Mouse (Mus musculus) ES-E14 (cell line): Measurements from ENCODE around the gene Epha7. TPM values are rescaled to one million over a fixed set of nuclear protein-coding genes. Genes with fewer than 3 reads are reported as not detected.

Source experiments
- DNase-seq: peaks from one replicate; pipeline ENCODE4 v3.0.0-alpha.2; 2013; ENCODE audit warnings: low read depth, low spot score
- H3K27ac ChIP-seq: 2 replicates; pipeline ENCODE4 v1.5.1; 2012; ENCODE audit warnings: low read depth, mild to moderate bottlenecking, low read length, moderate library complexity, mixed read lengths; ENCODE audit not compliant: poor library complexity, insufficient read depth, severe bottlenecking
- H3K36me3 ChIP-seq: 2 replicates; pipeline ENCODE4 v1.6.1; 2012; ENCODE audit warnings: mild to moderate bottlenecking, low read length, moderate library complexity, mixed read lengths; ENCODE audit not compliant: control insufficient read depth, poor library complexity, insufficient read depth, severe bottlenecking
- H3K4me1 ChIP-seq, 2 experiments: fragments of 150-350 bp in 1 of 2; sonication (generic) in 1 of 2; 2 replicates each; pipeline ENCODE4 v1.6.1; 2012; ENCODE audit warnings: low read length in 2 of 2, mild to moderate bottlenecking in 1 of 2, mixed read lengths in 1 of 2; ENCODE audit not compliant: control insufficient read depth in 2 of 2, insufficient read depth in 2 of 2, poor library complexity in 1 of 2
- H3K4me3 ChIP-seq, 2 experiments: fragments of 150-350 bp in 1 of 2; sonication (generic) in 1 of 2; 2 replicates each; pipeline ENCODE4 v1.5.1; 2012; ENCODE audit warnings: low read length in 2 of 2, low read depth in 1 of 2, mild to moderate bottlenecking in 1 of 2, mixed read lengths in 1 of 2; ENCODE audit not compliant: insufficient read depth in 1 of 2, poor library complexity in 1 of 2, severe bottlenecking in 1 of 2
- H3K9ac ChIP-seq: 2 replicates; pipeline ENCODE4 v1.6.1; 2012; ENCODE audit warnings: low read depth, mild to moderate bottlenecking, low read length, mixed read lengths; ENCODE audit not compliant: poor library complexity, insufficient read depth, severe bottlenecking
- H3K9me3 ChIP-seq: fragments of 150-350 bp; sonication (generic); 2 replicates; pipeline ENCODE4 v1.6.1; 2012; ENCODE audit warnings: low read depth, mild to moderate bottlenecking, low read length; ENCODE audit not compliant: control insufficient read depth, insufficient read depth
- CHD2 ChIP-seq: IDR thresholded peaks from 2 replicates; pipeline ENCODE4 v1.6.1; 2014; ENCODE audit warnings: mild to moderate bottlenecking, low read depth, low read length, inconsistent platforms
- HCFC1 ChIP-seq: IDR thresholded peaks from 2 replicates; pipeline ENCODE4 v1.6.1; 2012; ENCODE audit warnings: low read length, inconsistent platforms, borderline replicate concordance; ENCODE audit not compliant: insufficient read depth
- MAFK ChIP-seq: IDR thresholded peaks from 2 replicates; pipeline ENCODE4 v1.6.1; 2014; ENCODE audit warnings: mild to moderate bottlenecking, low read depth, low read length, inconsistent platforms; ENCODE audit not compliant: insufficient read depth
- ZC3H11A ChIP-seq: IDR thresholded peaks from 2 replicates; pipeline ENCODE4 v1.6.1; 2012; ENCODE audit warnings: low read depth, mild to moderate bottlenecking, inconsistent platforms, low read length, borderline replicate concordance
- ZNF384 ChIP-seq: IDR thresholded peaks from 2 replicates; pipeline ENCODE4 v1.6.1; 2012; ENCODE audit warnings: low read depth, low read length, inconsistent platforms
- in situ Hi-C, 2 experiments: fragments of 600-800 bp; cut with MboI; formaldehyde crosslinking; loops; one replicate each; pipeline ENCODE4 v1.15.1; 2025; ENCODE audit warnings: low sequenced_read_pairs in 2 of 2, inconsistent platforms in 1 of 2; ENCODE audit not compliant: unreplicated experiment in 2 of 2
- total RNA-seq: library from RNA; depleted of rRNA; stranded (reverse); fragments of 300-350 nt; gene quantifications from 2 replicates; pipeline ENCODE4 v1.2.3, GENCODE M21; 2012

The Epha7 gene
- total RNA-seq, 1 experiment: 4.4 TPM

- no peak overlapping the region for H3K27ac ChIP-seq
- H3K9me3 ChIP-seq: no peaks in the 10 kb centered on the region
- H3K9ac ChIP-seq: no peak overlapping the region
- no peak for TF ChIP-seq MAFK
- TF ChIP-seq ZC3H11A: no peak
- no peak for TF ChIP-seq HCFC1
- TF ChIP-seq ZNF384: no peak
- TF ChIP-seq CHD2: no peak
- no peak overlapping the region for H3K4me3 ChIP-seq
- in situ Hi-C loops: no loop called here
- DNase-seq: no peak
- H3K36me3 ChIP-seq: no peaks in the 10 kb centered on the region
- no peaks in the 10 kb centered on the region for H3K4me1 ChIP-seq
Observed at GRCm38 (mm10) chr4:28823616-28824015, 10.7 kb downstream of the Epha7 start.

GRCm38 (mm10) chr4:28824616-28825015 lies 11.7 kb downstream of the Epha7 start:
- in situ Hi-C loops: no loop called here

GRCm38 (mm10) chr4:28837669-28838068 lies 24.7 kb downstream of the Epha7 start:
- no peak for DNase-seq
- no peak for TF ChIP-seq ZNF384
- TF ChIP-seq ZC3H11A: no peak
- no peak for TF ChIP-seq CHD2
- no peak for TF ChIP-seq HCFC1
- TF ChIP-seq MAFK: no peak
- in situ Hi-C loops: no loop called here
- Histone ChIP-seq H3K9me3 (no peaks in the 10 kb centered on the region), H3K4me3 (no peak overlapping the region), H3K36me3 (no peaks in the 10 kb centered on the region), H3K4me1 (no peaks in the 10 kb centered on the region), H3K9ac (no peak overlapping the region), H3K27ac (no peak overlapping the region)

More at GRCm38 (mm10) chr4:28824616-28825015, 11.7 kb downstream of the Epha7 start:
- Histone ChIP-seq H3K9ac (no peak overlapping the region), H3K4me1 (no peaks in the 10 kb centered on the region), H3K4me3 (no peak overlapping the region), H3K9me3 (no peaks in the 10 kb centered on the region), H3K27ac (no peak overlapping the region), H3K36me3 (no peaks in the 10 kb centered on the region)
- TF ChIP-seq ZNF384: no peak
- no peak for TF ChIP-seq HCFC1
- no peak for TF ChIP-seq CHD2
- no peak for TF ChIP-seq MAFK
- no peak for TF ChIP-seq ZC3H11A
- no peak for DNase-seq

GRCm38 (mm10) chr4:28846311-28846710 lies 33.4 kb downstream of the Epha7 start:
- no peak overlapping the region for H3K9ac ChIP-seq
- in situ Hi-C loops: no loop called here
- no peak overlapping the region for H3K4me3 ChIP-seq
- H3K9me3 ChIP-seq: no peaks in the 10 kb centered on the region
- H3K27ac ChIP-seq: no peak overlapping the region
- no peaks in the 10 kb centered on the region for H3K36me3 ChIP-seq
- TF ChIP-seq ZC3H11A: no peak
- no peak for TF ChIP-seq MAFK
- no peak for TF ChIP-seq HCFC1
- no peak for TF ChIP-seq CHD2
- no peak for DNase-seq
- H3K4me1 ChIP-seq: no peaks in the 10 kb centered on the region

- H3K4me1 ChIP-seq: no peaks in the 10 kb centered on the region
- H3K36me3 ChIP-seq: no peaks in the 10 kb centered on the region
- no peak overlapping the region for H3K27ac ChIP-seq
- H3K9ac ChIP-seq: no peak overlapping the region
- no peak for TF ChIP-seq CHD2
- no peak for TF ChIP-seq ZNF384
- TF ChIP-seq MAFK: no peak
- TF ChIP-seq HCFC1: no peak
- no peak for TF ChIP-seq ZC3H11A
- in situ Hi-C loops: no loop called here
- no peak overlapping the region for H3K4me3 ChIP-seq
- no peak for DNase-seq
- H3K9me3 ChIP-seq: no peaks in the 10 kb centered on the region
Observed at GRCm38 (mm10) chr4:28850388-28850787, 37.5 kb downstream of the Epha7 start.
